Mouse (Mus musculus) limb, embryonic 12.5 days (tissue): ENCODE measurements around the gene Map3k15. TPM values are rescaled to one million over a fixed set of nuclear protein-coding genes. Genes with fewer than 3 reads are reported as not detected.

Experiments
- ATAC-seq: fragments of 200-750 bp; cut with Nextera tagmentation; 2 replicates; pipeline ENCODE4 v1.8.0; 2017; ENCODE audit warnings: low read depth, moderate TSS enrichment; ENCODE audit not compliant: insufficient number of reproducible peaks, insufficient read depth, low FRiP score, low TSS enrichment
- H3K27ac ChIP-seq: fragments of 300-500 bp; sonication (generic); 2 replicates; pipeline ENCODE4 v1.5.1; 2016; ENCODE audit warnings: mild to moderate bottlenecking, moderate library complexity
- H3K27me3 ChIP-seq: fragments of 300-500 bp; sonication (generic); 2 replicates; pipeline ENCODE4 v1.6.1; 2016; ENCODE audit warnings: mild to moderate bottlenecking, moderate library complexity
- H3K36me3 ChIP-seq: fragments of 300-500 bp; sonication (generic); 2 replicates; pipeline ENCODE4 v1.6.1; 2016; ENCODE audit warnings: mild to moderate bottlenecking, moderate library complexity
- H3K4me1 ChIP-seq: fragments of 300-500 bp; sonication (generic); replicated peaks from 2 replicates; pipeline ENCODE4 v1.6.1; 2016
- H3K4me2 ChIP-seq: fragments of 300-500 bp; sonication (generic); 2 replicates; pipeline ENCODE4 v1.6.1; 2016; ENCODE audit warnings: mild to moderate bottlenecking, moderate library complexity
- H3K4me3 ChIP-seq: fragments of 300-500 bp; sonication (generic); replicated peaks from 2 replicates; pipeline ENCODE4 v1.5.1; 2016; ENCODE audit warnings: mild to moderate bottlenecking
- H3K9ac ChIP-seq: fragments of 300-500 bp; sonication (generic); replicated peaks from 2 replicates; pipeline ENCODE4 v1.6.1; 2016; ENCODE audit warnings: mild to moderate bottlenecking, moderate library complexity
- H3K9me3 ChIP-seq: fragments of 300-500 bp; sonication (generic); 2 replicates; pipeline ENCODE4 v1.6.1; 2016; ENCODE audit warnings: mild to moderate bottlenecking, moderate library complexity
- WGBS: fragments of 180-500 bp; shearing (Covaris S2); methylation state at CpG from one replicate; pipeline ENCODE4 v1.1.7; 2016; 5-methylcytosine and 5-hydroxymethylcytosine counted together
- polyA plus RNA-seq: library from polyadenylated mRNA; unstranded; fragments of >200 nt; fragmentation: Nextera tagmentation; extraction: Ambion mirVana; gene quantifications from 2 replicates; pipeline ENCODE4 v1.2.1, GENCODE M21; 2016

The Map3k15 gene
- 0.19 and 0.22 TPM in 2 replicates for polyA plus RNA-seq

DNA sequence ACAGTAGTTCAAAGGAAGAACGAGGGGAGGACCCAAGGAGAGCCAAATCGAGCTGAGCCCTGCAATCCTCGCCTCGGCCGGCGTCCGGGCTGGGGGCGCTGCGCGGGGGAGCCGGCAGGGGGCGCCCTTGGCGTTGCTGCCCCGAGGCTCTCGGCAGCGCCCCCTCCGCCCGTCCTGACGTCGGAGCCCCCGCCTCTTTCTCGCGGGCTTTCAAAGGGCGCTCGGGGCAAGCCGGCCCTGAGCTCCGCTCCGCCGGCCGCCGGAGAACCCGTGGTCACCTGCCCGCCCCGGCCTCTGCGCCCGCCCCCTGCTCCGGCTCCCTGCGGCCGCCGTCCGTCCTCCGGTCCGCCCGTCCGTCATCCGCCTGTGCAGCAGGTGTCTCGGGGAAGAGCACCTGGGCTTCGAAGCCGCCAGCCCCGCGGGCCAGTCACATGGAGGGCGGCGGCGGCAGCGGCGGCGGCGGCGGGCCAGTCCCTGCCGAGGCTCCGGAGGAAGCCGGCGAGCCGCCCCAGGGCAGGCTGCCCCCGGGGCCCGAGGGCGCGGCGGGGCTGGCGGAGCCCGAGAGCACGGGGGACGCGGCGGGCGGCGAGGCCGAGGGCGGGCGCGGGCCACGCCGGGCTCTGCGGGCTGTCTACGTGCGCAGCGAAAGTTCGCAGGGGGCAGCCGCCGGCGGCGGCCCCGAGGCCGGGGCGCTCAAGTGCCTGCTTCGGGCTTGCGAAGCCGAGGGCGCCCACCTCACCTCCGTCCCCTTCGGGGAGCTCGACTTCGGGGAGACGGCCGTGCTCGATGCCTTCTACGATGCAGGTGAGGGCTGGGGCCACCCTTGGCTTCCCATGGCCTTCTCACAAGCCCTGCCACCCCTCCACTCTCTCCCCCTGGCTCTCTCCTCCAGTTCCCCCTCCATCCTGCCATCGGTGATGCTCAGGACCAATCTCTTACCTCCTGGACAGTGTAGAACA is at the start of gene Map3k15:
Gene Map3k15, plus strand, starts transcription at position 432 of the 959 bp plus-strand sequence.
- WGBS: 20% methylated on average over 55 of the region's 108 CpGs
- Histone ChIP-seq H3K27me3 (peaks cover 58% of the 10 kb centered on the region), H3K9ac (peak within 1 kb of the TSS; percentile 44; the same call in 1 of the 2 replicates)

GRCm38 (mm10) chrX:159942569-159942968 is 45.7 kb upstream of the Map3k15 start:
- H3K4me3 ChIP-seq: no peak overlapping the region
- peaks cover 30% of the 10 kb centered on the region for H3K27me3 ChIP-seq
- no peak overlapping the region for H3K9ac ChIP-seq
- ATAC-seq: no peak
- no peak overlapping the region for H3K4me2 ChIP-seq
- H3K27ac ChIP-seq: no peak overlapping the region
- H3K36me3 ChIP-seq: no peaks in the 10 kb centered on the region
- H3K4me1 ChIP-seq: no peaks in the 10 kb centered on the region
- H3K9me3 ChIP-seq: no peaks in the 10 kb centered on the region
- 83% methylated on average over 2 of the region's 2 CpGs for WGBS

More for the DNA sequence above, at the start of gene Map3k15:
- peak; percentile 47; the same call in 1 of the 2 replicates for ATAC-seq
- H3K4me2 ChIP-seq: peak within 1 kb of the TSS; percentile 70
- H3K27ac ChIP-seq: no peak within 1 kb of the TSS
- H3K4me1 ChIP-seq: no peaks in the 10 kb centered on the region
- peak within 1 kb of the TSS; percentile 47 for H3K4me3 ChIP-seq
- H3K9me3 ChIP-seq: no peaks in the 10 kb centered on the region
- H3K36me3 ChIP-seq: no peaks in the 10 kb centered on the region

DNA sequence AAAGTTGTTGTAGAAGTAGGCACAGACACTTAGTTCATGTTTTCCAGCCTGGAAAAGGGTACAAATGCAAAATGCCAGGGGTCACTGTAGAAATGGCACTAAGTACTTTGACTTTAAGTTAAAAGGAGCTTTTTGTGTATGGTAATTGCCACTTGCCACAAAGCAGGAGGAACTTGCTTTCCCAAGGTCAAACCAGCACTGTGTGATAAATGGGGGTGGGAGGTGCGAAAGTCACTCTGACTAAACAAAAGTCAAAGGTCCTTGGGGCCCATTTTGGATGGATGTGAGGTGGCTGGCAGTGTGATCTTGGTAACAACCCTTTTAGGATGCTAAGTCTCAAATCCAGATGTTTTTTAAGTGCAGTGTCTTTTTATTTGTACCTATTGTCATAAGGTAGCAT is 44.6 kb upstream of the Map3k15 start:
- Histone ChIP-seq H3K4me1 (no peaks in the 10 kb centered on the region), H3K4me2 (no peak overlapping the region), H3K9ac (no peak overlapping the region), H3K4me3 (no peak overlapping the region), H3K9me3 (no peaks in the 10 kb centered on the region), H3K27ac (no peak overlapping the region), H3K36me3 (no peaks in the 10 kb centered on the region), H3K27me3 (peaks cover 33% of the 10 kb centered on the region)
- ATAC-seq: no peak
- 68% methylated on average over 1 of the region's 1 CpGs for WGBS

DNA sequence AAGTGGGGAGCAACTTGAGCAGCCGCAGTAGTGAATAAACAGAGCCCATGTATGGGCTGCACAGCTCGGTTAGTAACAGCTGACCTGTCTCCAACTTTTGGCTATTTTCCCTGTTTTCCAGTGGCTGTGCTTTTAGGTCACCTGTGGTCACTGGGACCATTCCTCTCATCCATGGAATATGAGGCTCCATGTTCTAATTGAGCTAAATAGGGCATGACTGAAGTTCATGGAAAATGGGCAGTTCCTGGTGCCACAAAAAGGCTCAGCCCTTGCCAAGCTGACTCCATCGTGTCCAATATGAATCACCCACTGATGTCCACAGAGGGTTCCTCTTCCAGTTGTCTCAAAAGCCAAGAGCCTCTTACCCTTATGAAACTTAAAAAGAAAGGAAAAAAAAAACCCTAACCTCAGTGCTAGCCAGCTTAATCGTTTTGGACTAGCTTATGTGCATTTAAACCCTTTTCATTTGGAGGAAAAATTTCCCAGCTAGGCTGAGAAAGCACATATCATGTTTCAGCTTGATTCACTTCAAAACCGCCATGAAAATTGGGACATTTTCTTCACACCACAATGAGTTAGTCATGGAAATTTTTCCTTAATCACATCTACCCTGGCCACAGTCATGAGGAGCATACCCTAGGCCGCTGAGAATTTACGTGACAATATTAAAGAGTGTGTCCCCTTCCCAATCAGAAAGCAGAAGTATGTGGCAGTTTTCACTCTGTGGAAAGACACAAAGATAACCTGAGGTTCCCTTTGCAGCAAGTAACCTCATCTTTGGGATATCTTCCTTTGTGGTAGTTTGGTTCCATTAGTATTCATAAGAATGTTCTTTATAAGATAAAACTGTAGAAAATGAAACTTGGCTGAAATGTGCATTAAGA is 34.4 kb upstream of the Map3k15 start:
- WGBS: 75% methylated on average over 7 of the region's 7 CpGs
- Histone ChIP-seq H3K27ac (no peak overlapping the region), H3K36me3 (no peaks in the 10 kb centered on the region), H3K4me3 (no peak overlapping the region), H3K9ac (no peak overlapping the region), H3K9me3 (no peaks in the 10 kb centered on the region), H3K4me2 (no peak overlapping the region), H3K27me3 (peaks cover 62% of the 10 kb centered on the region), H3K4me1 (peaks cover 5% of the 10 kb centered on the region; the same call in 1 of the 2 replicates)
- ATAC-seq: no peak

GRCm38 (mm10) chrX:159954430-159954779 is 33.8 kb upstream of the Map3k15 start:
- Histone ChIP-seq H3K9ac (no peak overlapping the region), H3K27me3 (peaks cover 61% of the 10 kb centered on the region), H3K4me3 (no peak overlapping the region), H3K36me3 (no peaks in the 10 kb centered on the region), H3K9me3 (no peaks in the 10 kb centered on the region), H3K4me2 (no peak overlapping the region), H3K27ac (no peak overlapping the region), H3K4me1 (peaks cover 5% of the 10 kb centered on the region; the same call in 1 of the 2 replicates)
- 69% methylated on average over 4 of the region's 4 CpGs for WGBS
- ATAC-seq: no peak

DNA sequence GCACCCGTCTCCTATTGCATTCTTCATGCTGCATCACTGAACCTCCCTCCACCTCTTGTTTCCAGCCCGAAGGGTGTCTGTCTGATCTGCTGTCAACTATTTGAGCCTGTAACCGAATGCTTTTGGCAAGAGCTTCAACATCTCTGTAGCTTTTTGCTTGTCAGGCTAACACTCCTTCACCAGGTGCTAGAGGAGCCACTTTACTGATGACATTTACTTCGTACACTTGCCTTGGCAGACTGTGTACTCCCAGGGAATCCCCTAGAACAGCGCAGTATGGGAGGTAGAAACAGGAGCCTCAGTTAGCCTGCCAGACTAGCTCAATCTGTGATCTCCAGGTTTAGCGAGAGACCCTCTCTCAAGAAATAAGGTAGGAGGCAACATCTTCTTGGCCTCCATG is 32.8 kb upstream of the Map3k15 start:
- Histone ChIP-seq H3K4me1 (peaks cover 5% of the 10 kb centered on the region; the same call in 1 of the 2 replicates), H3K36me3 (no peaks in the 10 kb centered on the region), H3K4me3 (no peak overlapping the region), H3K27ac (no peak overlapping the region), H3K9ac (no peak overlapping the region), H3K27me3 (peaks cover 59% of the 10 kb centered on the region), H3K4me2 (no peak overlapping the region), H3K9me3 (no peaks in the 10 kb centered on the region)
- ATAC-seq: no peak
- 84% methylated on average over 6 of the region's 6 CpGs for WGBS

DNA sequence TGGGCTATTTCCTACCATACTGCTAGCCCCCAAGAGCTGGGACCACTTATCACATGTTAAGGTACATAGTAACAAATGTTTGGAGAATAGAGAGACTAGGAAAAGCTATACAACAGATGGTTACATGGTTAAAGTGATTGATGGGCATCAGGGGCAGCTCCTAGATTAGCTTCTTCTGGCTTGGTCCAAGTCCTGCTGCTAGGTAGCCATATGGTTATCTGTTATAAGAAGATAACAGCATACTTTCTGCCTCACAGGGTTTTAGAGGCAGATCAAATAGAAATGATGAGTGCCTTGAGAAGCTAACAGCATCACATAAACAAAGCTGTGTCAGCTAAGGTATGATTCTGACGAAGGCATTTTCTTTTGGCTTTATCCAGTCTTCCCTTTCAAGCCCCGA is 26.8 kb upstream of the Map3k15 start:
- H3K27me3 ChIP-seq: peaks cover 51% of the 10 kb centered on the region

GRCm38 (mm10) chrX:159963273-159963672 is 25.0 kb upstream of the Map3k15 start:
- no peak for ATAC-seq
- Histone ChIP-seq H3K4me2 (no peak overlapping the region), H3K27ac (no peak overlapping the region), H3K36me3 (no peaks in the 10 kb centered on the region), H3K9me3 (no peaks in the 10 kb centered on the region), H3K4me3 (no peak overlapping the region), H3K4me1 (no peaks in the 10 kb centered on the region), H3K27me3 (peaks cover 46% of the 10 kb centered on the region), H3K9ac (no peak overlapping the region)
- 26% methylated on average over 4 of the region's 4 CpGs for WGBS

More for the DNA sequence above, 26.8 kb upstream of the Map3k15 start:
- H3K36me3 ChIP-seq: no peaks in the 10 kb centered on the region
- no peak overlapping the region for H3K4me2 ChIP-seq
- no peak overlapping the region for H3K4me3 ChIP-seq
- H3K4me1 ChIP-seq: no peaks in the 10 kb centered on the region
- no peak for ATAC-seq
- H3K27ac ChIP-seq: no peak overlapping the region
- no peak overlapping the region for H3K9ac ChIP-seq
- 89% methylated on average over 2 of the region's 2 CpGs for WGBS
- H3K9me3 ChIP-seq: no peaks in the 10 kb centered on the region

DNA sequence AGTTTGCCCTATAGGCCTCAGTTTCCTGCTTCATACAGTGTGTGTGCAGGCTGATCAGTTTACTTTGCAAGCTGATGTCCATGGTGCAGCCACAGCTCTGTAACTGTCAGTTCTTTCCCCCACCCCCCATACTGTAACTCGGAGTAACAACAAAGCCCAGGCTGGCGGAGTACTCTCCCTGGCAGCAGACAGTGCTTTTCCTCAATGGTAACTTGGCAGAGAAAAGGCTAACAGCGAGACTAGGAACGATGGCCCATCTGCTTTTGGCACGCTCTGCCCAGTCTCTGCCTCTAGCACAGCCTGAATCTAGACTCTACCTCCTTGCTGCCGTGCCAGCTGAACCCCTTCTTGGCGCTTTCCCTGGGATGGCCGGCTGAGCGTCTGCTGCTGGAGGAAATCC is 24.3 kb upstream of the Map3k15 start:
- H3K9ac ChIP-seq: no peak overlapping the region
- H3K27me3 ChIP-seq: peaks cover 48% of the 10 kb centered on the region
- no peaks in the 10 kb centered on the region for H3K9me3 ChIP-seq
- H3K4me3 ChIP-seq: no peak overlapping the region
- H3K36me3 ChIP-seq: no peaks in the 10 kb centered on the region
- ATAC-seq: no peak
- H3K4me2 ChIP-seq: no peak overlapping the region
- 91% methylated on average over 9 of the region's 9 CpGs for WGBS
- no peak overlapping the region for H3K27ac ChIP-seq
- H3K4me1 ChIP-seq: no peaks in the 10 kb centered on the region

GRCm38 (mm10) chrX:159969025-159969424 is 19.2 kb upstream of the Map3k15 start:
- H3K4me1 ChIP-seq: no peaks in the 10 kb centered on the region
- no peak overlapping the region for H3K27ac ChIP-seq
- no peak for ATAC-seq
- H3K9ac ChIP-seq: no peak overlapping the region
- WGBS: 94% methylated on average over 2 of the region's 2 CpGs
- no peak overlapping the region for H3K4me3 ChIP-seq
- peaks cover 46% of the 10 kb centered on the region for H3K27me3 ChIP-seq
- H3K36me3 ChIP-seq: no peaks in the 10 kb centered on the region
- no peaks in the 10 kb centered on the region for H3K9me3 ChIP-seq
- no peak overlapping the region for H3K4me2 ChIP-seq
